Mouse (Mus musculus) MEL (cell line): ENCODE measurements around the gene Gab3. TPM values are rescaled to one million over a fixed set of nuclear protein-coding genes. Genes with fewer than 3 reads are reported as not detected.

Source experiments
- DNase-seq: peaks from one replicate; pipeline ENCODE4 v3.0.0; 2011; ENCODE audit warnings: low read depth, low spot score
- H3K27ac ChIP-seq: 2 replicates; pipeline ENCODE4 v1.5.1; 2012; ENCODE audit warnings: low read depth, mild to moderate bottlenecking, control low read depth, low read length, moderate library complexity; ENCODE audit not compliant: control insufficient read depth
- H3K27me3 ChIP-seq, 2 experiments: fragments of 150-350 bp in 1 of 2; sonication (generic) in 1 of 2; 2 replicates each; pipeline ENCODE4 v1.6.1; 2012; ENCODE audit warnings: low read length in 2 of 2, mild to moderate bottlenecking in 2 of 2, improper control_type of control experiment in 1 of 2, moderate library complexity in 1 of 2; ENCODE audit not compliant: insufficient read depth in 2 of 2, control insufficient read depth in 1 of 2
- H3K36me3 ChIP-seq, 2 experiments: 2 replicates each; pipeline ENCODE4 v1.6.1; 2012 to 2014; ENCODE audit warnings: low read length in 2 of 2, improper control_type of control experiment in 1 of 2, inconsistent platforms in 1 of 2, mild to moderate bottlenecking in 1 of 2; ENCODE audit not compliant: insufficient read depth in 2 of 2, control insufficient read depth in 1 of 2
- H3K4me1 ChIP-seq, 2 experiments: fragments of 150-350 bp in 1 of 2; sonication (generic) in 1 of 2; 2 replicates each; pipeline ENCODE4 v1.6.1; 2012; ENCODE audit warnings: low read length in 2 of 2, improper control_type of control experiment in 1 of 2, mild to moderate bottlenecking in 1 of 2; ENCODE audit not compliant: insufficient read depth in 2 of 2, control insufficient read depth in 1 of 2
- H3K4me3 ChIP-seq, 2 experiments: fragments of 150-350 bp in 1 of 2; sonication (generic) in 1 of 2; 2 replicates each; pipeline ENCODE4 v1.5.1; 2012; ENCODE audit warnings: low read depth in 2 of 2, low read length in 2 of 2, mild to moderate bottlenecking in 2 of 2, moderate library complexity in 2 of 2, control low read depth in 1 of 2, improper control_type of control experiment in 1 of 2; ENCODE audit not compliant: control insufficient read depth in 1 of 2, insufficient read depth in 1 of 2
- H3K79me2 ChIP-seq: 2 replicates; pipeline ENCODE4 v1.6.1; 2012; ENCODE audit warnings: mild to moderate bottlenecking, low read length, moderate library complexity; ENCODE audit not compliant: control insufficient read depth, poor library complexity, insufficient read depth
- H3K9ac ChIP-seq: 2 replicates; pipeline ENCODE4 v1.6.1; 2012; ENCODE audit warnings: low read depth, mild to moderate bottlenecking, control low read depth, low read length, moderate library complexity; ENCODE audit not compliant: control insufficient read depth, poor library complexity, severe bottlenecking
- H3K9me3 ChIP-seq: fragments of 150-350 bp; sonication (generic); replicated peaks from 2 replicates; pipeline ENCODE4 v1.6.1; 2012; ENCODE audit warnings: mild to moderate bottlenecking, low read length, improper control_type of control experiment, moderate library complexity; ENCODE audit not compliant: insufficient read depth
- BHLHE40 ChIP-seq: IDR thresholded peaks from 2 replicates; pipeline ENCODE4 v1.6.1; 2012; ENCODE audit warnings: low read depth, mild to moderate bottlenecking, inconsistent platforms, low read length, improper control_type of control experiment, borderline replicate concordance
- CHD1 ChIP-seq: IDR thresholded peaks from 2 replicates; pipeline ENCODE4 v1.6.1; 2012; ENCODE audit warnings: low read depth, mild to moderate bottlenecking, inconsistent platforms, low read length, improper control_type of control experiment
- CTCF ChIP-seq, 3 experiments: IDR thresholded peaks in 2 of 3; conservative IDR thresholded peaks in 1 of 3; 2 replicates each; pipeline ENCODE4 v1.5.1; 2011 to 2012; ENCODE audit warnings: low read length in 3 of 3, low read depth in 2 of 3, mild to moderate bottlenecking in 2 of 3, improper control_type of control experiment in 1 of 3, inconsistent platforms in 1 of 3, mixed read lengths in 1 of 3, moderate library complexity in 1 of 3; ENCODE audit not compliant: control insufficient read depth in 1 of 3, insufficient read depth in 1 of 3, poor library complexity in 1 of 3, severe bottlenecking in 1 of 3
- EP300 ChIP-seq, 2 experiments: IDR thresholded peaks; 2 replicates each; pipeline ENCODE4 v1.6.1; 2011; ENCODE audit warnings: improper control_type of control experiment in 2 of 2, low read length in 2 of 2, low read depth in 1 of 2, mild to moderate bottlenecking in 1 of 2
- ETS1 ChIP-seq: IDR thresholded peaks from 2 replicates; pipeline ENCODE4 v1.6.1; 2012; ENCODE audit warnings: low read depth, mild to moderate bottlenecking, inconsistent platforms, low read length, improper control_type of control experiment, moderate library complexity
- GABPA ChIP-seq: IDR thresholded peaks from 2 replicates; pipeline ENCODE4 v1.6.1; 2012; ENCODE audit warnings: low read depth, mild to moderate bottlenecking, inconsistent platforms, low read length, improper control_type of control experiment, moderate library complexity
- GATA1 ChIP-seq: IDR thresholded peaks from 2 replicates; pipeline ENCODE4 v1.6.1; 2011; ENCODE audit warnings: low read depth, low read length, improper control_type of control experiment
- HCFC1 ChIP-seq: IDR thresholded peaks from 2 replicates; pipeline ENCODE4 v1.6.1; 2012; ENCODE audit warnings: low read depth, mild to moderate bottlenecking, inconsistent platforms, low read length, improper control_type of control experiment, moderate library complexity
- JUND ChIP-seq: IDR thresholded peaks from 2 replicates; pipeline ENCODE4 v1.6.1; 2011; ENCODE audit warnings: low read depth, mild to moderate bottlenecking, improper control_type of control experiment, low read length
- KAT2A ChIP-seq: conservative IDR thresholded peaks from 2 replicates; pipeline ENCODE4 v1.6.1; 2012; ENCODE audit warnings: low read depth, low read length, improper control_type of control experiment, inconsistent platforms
- MAFK ChIP-seq: IDR thresholded peaks from 2 replicates; pipeline ENCODE4 v1.6.1; 2011; ENCODE audit warnings: low read depth, mild to moderate bottlenecking, low read length, improper control_type of control experiment, borderline replicate concordance
- MAX ChIP-seq: IDR thresholded peaks from 2 replicates; pipeline ENCODE4 v1.6.1; 2011; ENCODE audit warnings: low read length, improper control_type of control experiment
- MAZ ChIP-seq: IDR thresholded peaks from 2 replicates; pipeline ENCODE4 v1.6.1; 2012; ENCODE audit warnings: low read depth, mild to moderate bottlenecking, inconsistent platforms, low read length, improper control_type of control experiment
- MEF2A ChIP-seq: IDR thresholded peaks from 2 replicates; pipeline ENCODE4 v1.6.1; 2014; ENCODE audit warnings: low read depth, mild to moderate bottlenecking, inconsistent platforms, low read length, improper control_type of control experiment; ENCODE audit not compliant: poor library complexity, insufficient replicate concordance, severe bottlenecking; ENCODE audit errors: extremely low read depth
- MYB ChIP-seq: IDR thresholded peaks from 2 replicates; pipeline ENCODE4 v1.6.1; 2011; ENCODE audit warnings: mild to moderate bottlenecking, low read depth, low read length, improper control_type of control experiment
- NELFE ChIP-seq: IDR thresholded peaks from 2 replicates; pipeline ENCODE4 v1.6.1; 2011; ENCODE audit warnings: low read depth, low read length, improper control_type of control experiment
- NRF1 ChIP-seq: IDR thresholded peaks from 2 replicates; pipeline ENCODE4 v1.6.1; 2014; ENCODE audit warnings: low read depth, mild to moderate bottlenecking, inconsistent platforms, low read length, improper control_type of control experiment, moderate library complexity; ENCODE audit not compliant: poor library complexity, insufficient read depth, severe bottlenecking
- POLR2A ChIP-seq, 2 experiments: IDR thresholded peaks; 2 replicates each; pipeline ENCODE4 v1.6.1; 2011 to 2012; ENCODE audit warnings: low read length in 2 of 2, mild to moderate bottlenecking in 2 of 2, control low read depth in 1 of 2, improper control_type of control experiment in 1 of 2, low read depth in 1 of 2, moderate library complexity in 1 of 2; ENCODE audit not compliant: control insufficient read depth in 1 of 2, insufficient read depth in 1 of 2, poor library complexity in 1 of 2
- POLR2AphosphoS2 ChIP-seq: IDR thresholded peaks from 2 replicates; pipeline ENCODE4 v1.6.1; 2011; ENCODE audit warnings: low read length, improper control_type of control experiment
- POLR2AphosphoS5 ChIP-seq: IDR thresholded peaks from 2 replicates; pipeline ENCODE4 v1.6.1; 2012; ENCODE audit warnings: low read depth, borderline replicate concordance, mild to moderate bottlenecking, inconsistent platforms, low read length, moderate library complexity, mixed read lengths
- RCOR1 ChIP-seq: IDR thresholded peaks from 2 replicates; pipeline ENCODE4 v1.6.1; 2012; ENCODE audit warnings: low read depth, mild to moderate bottlenecking, inconsistent platforms, low read length, improper control_type of control experiment
- SIN3A ChIP-seq: IDR thresholded peaks from 2 replicates; pipeline ENCODE4 v1.6.1; 2012; ENCODE audit warnings: low read length, improper control_type of control experiment, inconsistent platforms
- SMC3 ChIP-seq: IDR thresholded peaks from 2 replicates; pipeline ENCODE4 v1.6.1; 2011; ENCODE audit warnings: low read depth, low read length, improper control_type of control experiment
- TAL1 ChIP-seq: IDR thresholded peaks from 2 replicates; pipeline ENCODE4 v1.6.1; 2012; ENCODE audit warnings: mild to moderate bottlenecking, inconsistent platforms, low read length, moderate library complexity, mixed read lengths
- TCF12 ChIP-seq: IDR thresholded peaks from 2 replicates; pipeline ENCODE4 v1.6.1; 2014; ENCODE audit warnings: low read depth, mild to moderate bottlenecking, inconsistent platforms, low read length, improper control_type of control experiment, moderate library complexity
- UBTF ChIP-seq: IDR thresholded peaks from 2 replicates; pipeline ENCODE4 v1.6.1; 2012; ENCODE audit warnings: low read depth, mild to moderate bottlenecking, inconsistent platforms, low read length, improper control_type of control experiment, moderate library complexity, borderline replicate concordance; ENCODE audit not compliant: insufficient read depth
- ZC3H11A ChIP-seq: IDR thresholded peaks from 2 replicates; pipeline ENCODE4 v1.6.1; 2012; ENCODE audit warnings: low read depth, mild to moderate bottlenecking, inconsistent platforms, low read length, improper control_type of control experiment
- ZMIZ1 ChIP-seq: IDR thresholded peaks from 2 replicates; pipeline ENCODE4 v1.6.1; 2012; ENCODE audit warnings: low read depth, mild to moderate bottlenecking, inconsistent platforms, low read length, improper control_type of control experiment, moderate library complexity
- ZNF384 ChIP-seq: IDR thresholded peaks from 2 replicates; pipeline ENCODE4 v1.6.1; 2012; ENCODE audit warnings: low read depth, mild to moderate bottlenecking, inconsistent platforms, low read length, improper control_type of control experiment
- polyA plus RNA-seq, 2 experiments: library from polyadenylated mRNA; stranded (reverse) in 1 of 2; unstranded in 1 of 2; fragments of >175 nt in 1 of 2; fragments of >200 nt in 1 of 2; gene quantifications; 2 replicates each; pipeline versions ENCODE4 v1.2.1 to v1.2.4; 2012; ENCODE audit warnings: low replicate concordance in 2 of 2, low read depth in 1 of 2; ENCODE audit not compliant: insufficient read length in 2 of 2, insufficient read depth in 1 of 2, missing spikeins in 1 of 2
- total RNA-seq: library from RNA; depleted of rRNA; stranded (reverse); fragments of 300-350 nt; gene quantifications from 2 replicates; pipeline ENCODE4 v1.2.3, GENCODE M21; 2012

Gene Gab3
- total and polyA plus RNA-seq, 3 experiments, result 0.23 to 0.70 TPM; not detected in 1

GRCm38 (mm10) chrX:75115550-75115949 lies 30.3 kb upstream of the Gab3 start:
- Histone ChIP-seq H3K79me2 (no peaks in the 10 kb centered on the region), H3K27me3 (no peaks in the 10 kb centered on the region), H3K27ac (peak overlapping the region; percentile 70), H3K36me3 (peaks cover 2 to 30% of the 10 kb centered on the region in 2 experiments), H3K9me3 (no peaks in the 10 kb centered on the region), H3K4me1 (peaks cover 7 to 21% of the 10 kb centered on the region in 2 experiments), H3K4me3 (no peak overlapping the region), H3K9ac (no peak overlapping the region)
- peak; percentile 45 for DNase-seq
- TF ChIP-seq KAT2A (no peak), SMC3 (no peak), CHD1 (no peak), MAZ (no peak), UBTF (no peak), RCOR1 (no peak), MAFK (peak; percentile 53; the same call in 1 of the 2 replicates), MAX (no peak), TAL1 (peak; percentile 27; the same call in 1 of the 2 replicates), GATA1 (peak; percentile 72), ETS1 (peak; percentile 70; the same call in 1 of the 2 replicates), ZMIZ1 (no peak), CTCF (IDR thresholded peaks at IDR 0.05 in 2 of 3, conservative IDR thresholded peaks at IDR 0.05 in 1 of 3; ENCODE audit: control insufficient read depth in 1 of 3, insufficient read depth in 1 of 3, low read depth in 2 of 3, low read length in 3 of 3, poor library complexity in 1 of 3, severe bottlenecking in 1 of 3) (no peak), ZNF384 (no peak), TCF12 (peak; percentile 83), SIN3A (0 out of 2 replicates have a peak, but pooled peaks have one; percentile 36), NRF1 (no peak), POLR2AphosphoS5 (no peak), GABPA (no peak), MYB (no peak), EP300 (IDR thresholded peaks at IDR 0.05; ENCODE audit: low read depth in 1 of 2, low read length in 2 of 2) (peak; percentile 70 to 76; a peak in 3 of 4 replicates), JUND (no peak)

GRCm38 (mm10) chrX:75102293-75102692 lies 17.0 kb upstream of the Gab3 start:
- TF ChIP-seq POLR2A (IDR thresholded peaks at IDR 0.05; ENCODE audit: control insufficient read depth in 1 of 2, insufficient read depth in 1 of 2, low read depth in 1 of 2, low read length in 2 of 2, poor library complexity in 1 of 2) (no peak), UBTF (no peak), HCFC1 (no peak), NELFE (no peak), GABPA (no peak), CTCF (IDR thresholded peaks at IDR 0.05 in 2 of 3, conservative IDR thresholded peaks at IDR 0.05 in 1 of 3; ENCODE audit: control insufficient read depth in 1 of 3, insufficient read depth in 1 of 3, low read depth in 2 of 3, low read length in 3 of 3, poor library complexity in 1 of 3, severe bottlenecking in 1 of 3) (no peak), MEF2A (no peak), POLR2AphosphoS5 (no peak), POLR2AphosphoS2 (no peak), ZC3H11A (no peak), TAL1 (no peak), BHLHE40 (no peak)
- Histone ChIP-seq H3K79me2 (peaks cover 29% of the 10 kb centered on the region), H3K4me3 (no peak overlapping the region), H3K9ac (no peak overlapping the region), H3K9me3 (no peaks in the 10 kb centered on the region), H3K4me1 (peaks cover 0 to 4% of the 10 kb centered on the region in 2 experiments; a peak in 3 of 4 replicates), H3K27ac (no peak overlapping the region), H3K36me3 (peaks cover 23 to 33% of the 10 kb centered on the region in 2 experiments), H3K27me3 (no peaks in the 10 kb centered on the region)
- DNase-seq, result no peak
